Mouse (Mus musculus): ENCODE data around the gene Prdx5.

Prdx5 gene

DNA sequence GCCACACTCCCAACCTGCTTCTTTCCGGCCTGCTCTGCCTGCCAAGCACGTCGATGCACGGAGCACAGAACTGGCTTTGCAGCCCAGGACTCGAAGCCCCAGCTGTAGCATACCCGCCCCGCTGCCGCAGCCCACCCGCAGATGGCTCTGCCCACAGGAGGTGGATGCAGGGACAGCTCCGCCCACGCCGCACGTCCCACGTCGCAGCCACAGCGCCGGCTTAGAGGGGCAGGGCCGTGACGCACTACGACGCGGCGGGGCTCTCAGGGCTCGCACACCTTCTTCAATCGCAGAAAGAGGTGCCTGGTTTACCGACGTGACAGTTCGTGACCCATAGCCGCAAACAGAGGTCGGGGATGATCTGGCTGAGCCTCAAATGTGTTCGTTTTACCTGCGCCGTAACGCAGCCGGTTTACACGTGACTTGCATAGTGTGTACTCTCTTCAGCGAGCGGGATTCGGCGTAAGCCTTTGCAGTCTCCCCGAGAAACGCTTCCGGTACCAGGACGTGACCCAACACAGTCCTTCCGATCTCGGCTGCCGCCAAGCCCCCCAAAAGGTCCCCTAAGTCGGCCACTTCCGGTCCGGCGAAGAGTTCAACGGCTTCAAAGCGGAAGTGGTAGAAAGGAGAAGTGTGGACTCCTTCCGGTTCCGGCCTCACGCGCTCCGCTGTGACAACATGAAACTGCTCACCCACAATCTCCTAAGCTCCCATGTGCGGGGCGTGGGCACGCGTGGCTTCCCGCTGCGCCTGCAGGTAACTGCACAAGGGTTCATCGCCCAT lies at the start of gene Prdx5, which contains the start of gene Trmt112:
Gene Prdx5 (minus strand): TSS at position 600 of the 783 bp plus-strand sequence.
Gene Trmt112 (plus strand): TSS at position 192 of the 783 bp plus-strand sequence.
- DNase-seq, result peak; percentile 91 to 95

DNA sequence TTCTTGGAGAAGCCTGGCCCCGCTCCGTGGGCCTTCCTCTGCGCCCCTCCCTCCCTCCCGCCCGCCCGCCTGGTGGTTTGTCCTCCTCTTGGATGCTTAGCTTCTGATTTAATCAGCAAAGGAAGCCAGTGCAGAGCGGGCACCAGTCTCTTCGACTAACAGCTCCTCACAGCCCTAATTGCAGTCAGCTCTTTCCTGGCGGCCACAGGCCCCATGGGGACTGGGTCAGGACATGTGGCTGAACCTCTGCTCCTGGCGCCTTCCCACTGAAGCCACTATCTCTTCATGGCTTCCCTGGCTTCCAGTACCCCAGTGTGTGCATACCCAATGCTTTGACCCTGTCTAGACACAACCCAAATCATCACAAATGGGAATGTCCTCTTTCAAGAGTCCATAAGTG lies 46.6 kb upstream of the Prdx5 start:
- DNase-seq, result no peak

DNA sequence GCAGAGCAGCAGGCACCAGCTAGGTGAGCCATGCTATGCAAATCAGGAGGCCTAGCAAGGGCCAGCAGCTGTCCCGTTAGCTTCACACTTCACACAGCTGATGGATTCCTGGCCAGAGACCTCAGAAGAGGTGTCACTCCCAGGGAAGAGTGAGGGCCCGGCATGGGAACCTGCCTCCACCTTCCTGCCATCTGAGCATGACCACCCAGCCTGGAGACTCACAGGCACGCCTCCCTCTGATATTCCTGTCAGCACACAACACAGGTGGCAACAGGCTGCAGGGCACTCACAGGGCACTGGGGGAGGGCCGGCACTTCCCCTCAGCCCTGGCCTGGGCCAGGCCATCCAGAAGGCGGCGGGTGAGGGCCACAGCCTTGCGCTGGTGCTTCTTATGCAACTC lies 45.5 kb upstream of the Prdx5 start:
- DNase-seq, result no peak

DNA sequence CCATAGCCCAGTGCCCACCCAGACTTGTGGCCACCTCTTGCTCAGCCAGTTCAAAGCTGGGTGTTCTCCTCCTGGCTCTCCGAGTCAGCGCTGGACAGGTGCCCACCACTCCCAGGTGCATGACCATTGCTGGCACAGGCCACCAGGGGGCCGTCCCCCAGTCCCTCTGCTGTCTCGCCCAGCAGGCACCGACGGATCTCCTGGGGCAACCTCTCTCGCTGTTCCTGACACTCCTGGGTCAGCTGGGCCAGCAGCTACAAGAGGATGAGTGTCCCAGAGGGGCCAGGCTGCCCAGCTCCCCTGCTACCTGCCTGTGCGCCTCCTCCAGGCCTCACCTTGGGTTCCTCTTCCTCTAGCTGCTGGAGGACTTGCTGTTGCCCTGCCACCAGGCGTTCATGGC lies 44.1 kb upstream of the Prdx5 start:
- peak; percentile 81 to 87 for DNase-seq

DNA sequence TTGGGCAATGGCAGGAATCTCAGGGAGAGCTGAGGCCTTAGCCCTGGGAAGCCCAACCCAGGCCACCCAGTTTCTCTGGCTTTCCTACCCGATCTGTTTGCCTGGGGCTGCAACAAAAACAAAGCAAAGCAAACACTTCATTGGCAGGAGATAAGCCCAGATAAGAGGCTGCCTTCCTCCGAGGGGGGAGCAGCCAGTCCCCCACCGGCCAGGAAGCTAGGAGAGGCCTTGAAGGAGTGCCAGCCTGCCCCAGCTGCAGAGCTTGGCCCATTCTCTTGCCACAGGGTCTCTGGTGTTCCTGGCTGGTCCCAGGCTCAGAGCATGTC lies 42.8 kb upstream of the Prdx5 start:
- DNase-seq, result peak; percentile 89 to 93

DNA sequence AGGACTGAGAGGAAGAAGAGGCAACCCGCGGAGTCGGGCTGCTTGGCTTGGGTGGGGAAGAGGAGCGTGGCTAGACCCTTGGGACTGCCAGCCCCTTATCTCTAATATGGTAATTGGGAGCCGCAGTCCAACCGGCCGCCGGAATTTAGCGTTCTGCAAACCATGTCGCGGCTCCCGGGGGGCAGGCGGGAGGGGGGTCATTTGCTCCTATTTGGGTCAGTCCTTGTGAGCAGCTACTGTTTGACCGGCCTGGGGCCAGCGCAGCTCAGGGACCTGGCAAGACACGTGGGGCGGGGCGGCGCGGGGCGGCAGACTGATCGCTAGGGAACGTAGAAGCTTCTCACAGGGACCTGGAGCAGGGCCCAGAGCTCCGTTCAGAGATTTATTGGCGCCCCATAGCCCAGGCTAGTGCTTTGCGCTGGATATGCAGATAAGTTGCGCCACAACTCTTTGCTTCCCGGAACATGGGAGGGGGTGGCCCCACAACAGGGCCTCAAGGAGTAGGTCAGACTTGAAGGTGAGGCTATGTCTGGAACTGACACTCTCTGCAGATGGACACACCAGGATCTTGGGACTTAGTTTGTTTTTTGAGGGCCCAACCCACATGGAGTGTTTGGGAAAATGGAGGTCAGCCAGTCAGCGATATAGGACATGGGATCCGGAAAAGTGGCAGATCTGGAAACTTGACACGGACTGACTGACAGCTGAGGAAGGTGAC lies 42.2 kb upstream of the Prdx5 start:
- DNase-seq, result peak; percentile 85 to 88

DNA sequence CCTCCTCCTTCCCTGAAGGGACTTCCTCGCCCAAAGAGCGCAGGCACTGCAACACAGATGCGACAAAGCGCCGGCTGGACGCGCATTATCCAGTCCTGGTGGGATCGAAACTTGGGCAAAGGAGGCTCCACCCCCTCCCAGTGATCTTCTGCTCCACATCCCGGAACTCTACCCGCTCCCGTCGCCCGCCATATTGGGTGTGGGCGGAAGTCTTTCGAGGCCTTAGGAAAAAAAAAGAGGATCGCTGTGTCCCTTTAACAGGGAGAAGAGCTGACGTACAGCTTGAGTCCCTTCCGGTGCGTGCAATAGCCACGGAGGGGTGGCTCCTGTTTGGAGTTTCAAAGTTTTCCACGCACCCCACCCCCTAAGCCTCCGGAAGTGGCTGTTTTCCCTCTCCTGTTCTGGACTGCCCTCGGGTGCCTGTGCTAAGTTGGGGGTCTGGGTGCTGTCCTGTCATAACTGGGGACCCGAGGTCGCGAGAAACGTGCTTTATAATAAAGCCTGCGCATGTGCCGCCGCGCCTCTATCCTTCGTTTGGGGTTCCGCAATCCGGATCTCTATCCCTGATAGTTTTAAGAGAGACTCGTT lies 41.6 kb upstream of the Prdx5 start:
- DNase-seq, result peak; percentile 98

DNA sequence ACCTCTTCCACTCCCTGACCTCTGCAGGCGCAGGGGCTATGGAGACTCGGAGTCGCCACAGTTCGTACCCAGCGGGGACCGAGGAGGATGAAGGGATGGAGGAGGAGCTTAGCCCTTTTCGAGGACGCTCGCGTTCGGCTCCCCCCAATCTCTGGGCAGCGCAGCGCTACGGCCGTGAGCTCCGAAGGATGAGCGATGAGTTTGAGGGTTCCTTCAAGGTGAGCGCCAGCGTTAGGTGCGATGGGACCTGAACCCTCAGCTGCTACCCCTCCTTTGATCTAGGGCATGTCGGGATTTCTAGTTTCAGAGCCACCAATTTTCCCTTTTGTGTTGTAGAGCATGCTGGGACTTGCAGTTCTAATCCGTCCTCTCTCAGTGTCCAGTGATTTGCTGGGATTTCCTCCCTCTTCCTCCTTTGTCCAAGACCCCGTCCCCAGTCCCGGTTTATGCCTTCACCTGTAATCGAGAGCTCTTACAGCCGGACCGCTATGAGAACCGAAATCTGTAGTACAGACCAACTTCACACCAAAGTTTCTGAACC lies 40.8 kb upstream of the Prdx5 start:
- peak; percentile 47 to 48 for DNase-seq

DNA sequence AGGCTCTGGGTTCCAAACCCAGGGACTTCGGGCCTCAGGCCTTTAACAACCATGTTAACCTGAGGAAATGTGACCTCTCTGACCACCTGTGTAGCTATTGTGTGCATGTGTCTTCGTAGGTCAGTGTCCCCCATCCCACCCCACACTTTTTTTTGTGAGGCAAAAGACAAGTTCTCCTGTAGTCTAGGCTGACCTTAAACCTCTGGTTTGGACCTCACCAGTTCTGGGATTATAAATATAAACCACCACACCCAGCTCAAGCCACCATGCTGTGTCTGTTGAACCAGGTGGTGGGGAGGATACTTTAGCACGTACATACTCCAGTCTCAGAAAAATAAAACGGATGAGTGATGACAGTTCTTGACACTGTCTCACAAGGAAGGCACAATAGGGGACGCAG lies 40.0 kb upstream of the Prdx5 start:
- DNase-seq, result no peak

DNA sequence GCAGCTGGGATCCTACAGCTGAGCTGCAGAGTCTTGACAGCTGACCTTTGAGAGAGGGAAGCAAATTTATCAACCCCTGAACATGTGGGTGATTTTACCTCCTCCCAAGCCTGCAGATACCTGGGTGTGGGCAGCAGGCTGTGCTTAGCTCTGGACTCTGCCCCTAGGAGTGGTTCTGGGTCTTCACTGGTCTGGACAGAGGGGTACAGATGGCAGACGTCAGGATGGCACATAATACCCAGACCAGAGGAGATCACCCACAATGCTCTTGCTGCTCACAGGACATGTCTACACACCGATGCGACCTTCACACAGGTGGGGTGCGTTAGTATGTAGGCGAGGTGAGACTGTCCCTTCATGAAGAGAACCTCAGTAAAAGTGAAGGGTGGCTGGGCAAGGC lies 39.6 kb upstream of the Prdx5 start:
- no peak for DNase-seq

DNA sequence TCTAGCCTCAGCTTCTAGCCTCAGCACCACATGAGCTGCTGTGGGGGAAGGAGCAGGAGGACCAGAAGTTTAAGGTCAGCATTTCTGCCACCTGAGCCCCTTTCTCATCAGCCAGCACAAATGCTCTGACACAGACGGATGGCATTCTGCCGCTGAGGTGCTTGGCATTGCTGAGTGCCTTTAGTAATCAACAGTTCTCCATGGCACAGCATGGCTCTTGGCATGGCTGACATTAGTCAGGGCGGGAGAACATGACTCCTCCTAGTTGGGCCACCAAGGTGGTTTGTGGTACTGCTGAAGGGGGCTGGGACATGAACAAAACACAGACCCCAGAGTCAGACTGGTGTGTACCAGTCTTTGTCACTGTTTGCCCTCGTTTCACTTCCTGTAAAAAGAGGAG lies 38.3 kb upstream of the Prdx5 start:
- DNase-seq, result no peak

DNA sequence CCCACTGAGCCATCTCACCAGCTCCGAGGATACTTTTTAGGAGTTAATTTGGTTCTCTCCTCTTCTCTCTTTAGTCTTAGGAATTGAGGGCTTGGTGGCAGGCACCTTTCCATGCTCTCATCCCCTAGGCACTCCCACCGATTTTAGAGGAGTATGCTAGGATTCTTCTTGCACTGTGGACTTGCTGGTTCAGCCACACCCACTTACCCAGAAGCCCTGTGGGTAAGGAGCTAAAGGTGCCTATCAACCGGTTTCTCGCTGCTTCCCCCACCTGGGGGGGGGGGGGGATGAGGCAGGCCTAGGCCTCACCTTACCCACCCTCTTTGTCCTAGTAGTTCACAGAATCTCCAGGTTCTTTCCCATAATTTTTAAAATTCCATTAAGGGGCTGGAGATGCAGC lies 37.8 kb upstream of the Prdx5 start:
- DNase-seq, result no peak

DNA sequence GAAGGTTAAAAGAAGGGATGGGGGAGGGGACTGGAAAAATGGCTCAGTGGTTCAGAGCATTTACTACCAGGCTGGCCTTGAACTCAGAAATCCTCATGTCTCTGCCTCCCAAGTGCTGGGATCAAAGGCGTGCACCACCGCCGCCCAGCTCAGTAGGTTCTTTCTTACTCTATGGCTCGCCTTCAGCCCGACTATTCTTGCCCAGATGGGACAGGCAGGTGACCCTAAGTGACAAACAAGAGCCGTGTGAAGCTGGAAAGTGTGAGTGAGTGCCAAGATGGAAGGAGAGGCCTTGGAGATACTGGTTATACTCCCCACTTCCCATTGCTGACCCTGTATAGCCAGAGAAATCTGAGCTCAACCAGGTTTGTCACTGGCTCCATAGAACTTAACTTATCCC lies 33.8 kb upstream of the Prdx5 start:
- no peak for DNase-seq

DNA sequence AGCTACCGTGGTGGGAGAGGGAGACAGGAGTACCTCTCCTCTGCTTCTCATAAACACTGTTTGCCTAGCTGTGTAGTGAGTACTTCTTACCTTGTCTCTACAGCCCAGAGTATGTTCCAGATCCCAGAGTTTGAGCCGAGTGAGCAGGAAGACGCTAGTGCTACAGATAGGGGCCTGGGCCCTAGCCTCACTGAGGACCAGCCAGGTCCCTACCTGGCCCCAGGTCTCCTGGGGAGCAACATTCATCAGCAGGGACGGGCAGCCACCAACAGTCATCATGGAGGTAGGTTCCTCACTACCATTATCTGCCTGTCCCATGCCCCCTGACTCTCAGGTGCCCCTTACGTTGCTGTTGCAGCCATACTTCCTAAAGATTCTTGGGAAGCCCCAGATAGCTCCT lies 32.9 kb upstream of the Prdx5 start:
- DNase-seq, result no peak

DNA sequence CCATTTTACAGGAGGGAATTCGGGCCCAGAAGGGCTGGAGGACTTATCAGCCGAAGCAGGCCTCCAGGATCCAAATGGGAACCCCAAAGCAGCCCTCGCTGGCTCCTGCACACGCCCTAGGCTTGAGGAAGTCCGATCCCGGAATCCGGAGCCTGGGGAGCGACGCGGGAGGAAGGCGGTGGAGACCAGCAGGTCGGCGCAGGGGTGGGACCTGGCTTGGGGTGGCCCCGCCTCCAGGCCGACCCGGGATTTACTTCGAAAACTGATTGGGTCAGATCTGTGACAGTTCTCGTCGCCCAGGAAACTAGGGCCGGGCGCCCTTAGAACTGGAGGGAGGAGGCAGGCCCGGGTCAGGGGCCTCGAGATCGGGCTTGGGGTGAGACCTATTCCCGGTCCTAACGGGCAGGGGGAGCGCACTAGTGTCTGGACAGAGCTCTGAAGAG lies 32.4 kb upstream of the Prdx5 start, which contains the start of gene Gpr137:
Gene Gpr137 (minus strand): TSS at position 232 of the 443 bp plus-strand sequence.
- DNase-seq, result peak; percentile 98 to 99

DNA sequence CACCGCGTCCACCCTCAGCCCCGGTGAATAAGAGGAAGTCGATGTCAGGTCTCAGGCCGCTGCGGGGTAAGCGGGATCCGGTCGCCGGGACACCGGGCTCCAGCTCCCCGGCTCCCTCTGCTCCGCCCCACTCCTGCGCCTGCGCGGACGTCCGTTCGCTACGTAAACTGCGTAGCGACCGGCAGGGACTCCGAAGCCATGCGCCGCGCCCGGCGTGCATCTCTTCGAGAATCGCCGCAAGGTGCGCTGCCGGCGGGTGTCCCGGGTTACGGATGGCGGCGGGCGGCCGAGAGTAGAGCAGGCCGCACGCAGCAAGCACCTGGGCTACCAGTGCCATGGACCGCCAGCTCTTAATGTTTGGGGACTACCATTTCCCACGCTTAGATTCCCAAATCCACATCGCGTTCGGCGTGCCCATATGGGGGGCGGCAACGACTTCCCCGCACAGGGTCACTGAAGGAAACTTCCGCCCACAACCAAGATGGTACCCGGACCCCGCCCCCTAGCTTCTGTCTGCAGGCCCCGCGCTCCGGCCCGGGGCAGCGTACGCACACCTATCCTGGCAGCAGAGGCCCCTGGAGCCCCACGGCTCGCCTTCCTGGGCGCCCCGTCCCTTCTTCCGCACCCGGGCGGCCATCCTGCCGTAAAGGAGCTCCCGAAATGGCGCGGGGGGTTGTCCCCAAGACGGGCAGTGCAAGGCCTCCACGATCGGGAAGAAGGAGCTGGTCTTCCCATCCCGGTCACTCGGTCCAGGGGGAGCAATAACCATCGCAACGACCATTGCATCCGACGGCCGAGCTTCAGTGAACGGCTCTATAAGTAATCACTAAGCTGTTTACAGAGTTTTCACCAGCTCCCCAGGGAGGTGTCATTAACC lies 31.7 kb upstream of the Prdx5 start, which contains the start of gene Bad:
Gene Bad (plus strand): TSS at position 490 of the 877 bp plus-strand sequence.
- peak; percentile 91 to 94 for DNase-seq

DNA sequence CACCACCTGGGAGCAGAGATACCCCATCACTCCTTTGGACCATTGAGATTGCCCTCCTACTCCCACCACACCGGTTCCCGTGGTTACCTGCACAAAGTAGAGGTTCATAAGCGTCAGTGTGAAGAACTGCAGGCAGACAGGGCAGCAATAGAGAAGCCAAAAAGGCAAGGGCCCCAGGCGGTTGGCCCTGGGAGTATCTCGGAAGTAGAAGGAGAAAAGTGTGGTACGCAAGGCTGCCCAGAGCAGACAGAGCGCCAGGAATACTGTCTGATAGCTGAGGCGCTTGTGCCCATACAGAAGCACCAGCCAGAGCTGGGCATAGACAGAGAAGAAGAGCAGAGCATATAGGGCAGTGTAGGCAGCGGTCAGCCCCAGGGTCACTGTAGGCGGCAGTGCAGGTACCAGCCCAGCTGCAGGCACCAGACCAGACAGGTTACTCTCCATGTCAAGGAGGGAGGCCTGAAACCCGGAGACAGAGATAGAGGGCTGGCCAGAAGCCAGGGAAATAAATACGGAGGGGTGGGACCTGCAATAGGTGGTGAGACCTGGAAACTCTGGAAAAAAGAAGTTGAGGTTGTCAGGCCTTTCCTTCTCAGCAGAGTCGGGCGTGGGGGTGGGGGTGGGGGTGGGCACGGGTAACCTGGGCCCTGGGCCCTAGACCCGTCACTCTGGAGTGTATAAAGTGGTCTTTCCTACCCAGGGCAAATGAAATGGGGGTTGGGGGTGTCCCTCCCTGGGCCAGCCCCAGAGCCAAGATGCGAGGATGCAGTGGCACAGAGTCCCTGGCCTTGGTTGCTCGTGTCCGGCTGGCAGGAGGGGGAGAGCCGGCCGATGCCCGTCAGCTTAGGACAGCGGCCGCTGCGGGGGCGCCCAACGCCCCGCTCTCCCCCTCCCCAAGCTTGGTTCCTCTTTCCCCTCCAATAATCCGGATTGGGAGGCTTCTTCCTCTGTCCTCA lies 30.8 kb upstream of the Prdx5 start:
- DNase-seq, result no peak

DNA sequence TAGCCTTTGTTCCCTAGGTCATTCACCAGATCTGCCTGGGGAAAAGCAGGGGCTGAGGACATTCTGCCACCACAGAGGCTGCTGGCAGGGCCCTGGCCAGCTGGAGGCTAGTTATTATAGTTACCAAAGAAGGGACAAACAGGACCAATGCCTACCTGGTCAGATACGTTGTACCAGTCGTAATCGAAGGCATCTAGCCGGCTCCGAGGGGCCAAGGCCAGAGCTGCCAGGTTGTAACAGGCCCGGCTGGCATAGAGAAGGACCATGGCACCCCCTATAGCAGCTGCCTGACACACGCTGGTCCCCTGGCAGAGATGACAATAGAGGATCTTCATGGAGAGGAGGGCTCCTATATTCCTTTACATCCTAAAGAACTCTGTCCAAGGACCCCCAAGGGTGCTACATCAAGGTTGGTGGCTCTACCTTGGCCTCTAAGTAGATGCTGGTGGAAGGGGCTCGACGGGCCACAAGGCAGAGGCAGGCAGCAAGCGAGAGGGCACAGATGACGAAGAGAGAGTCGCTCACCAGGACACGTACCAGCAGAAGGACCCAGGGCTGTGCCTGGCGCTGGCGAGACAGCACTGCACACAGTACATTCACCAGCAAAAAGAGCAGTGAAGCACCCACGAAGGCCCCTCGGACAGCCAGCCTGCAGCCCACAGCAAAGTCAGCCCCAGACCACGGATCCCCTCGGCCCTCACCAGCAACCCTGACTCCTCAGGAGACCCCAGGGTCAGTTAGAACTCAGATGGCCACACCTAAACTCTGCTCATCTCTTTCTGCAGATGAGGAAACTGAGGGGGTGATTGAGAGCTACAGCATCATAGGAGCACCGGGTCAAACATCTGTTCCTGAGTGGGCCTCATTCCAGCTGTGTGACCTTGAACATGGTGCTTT lies 29.4 kb upstream of the Prdx5 start:
- DNase-seq, result no peak

DNA sequence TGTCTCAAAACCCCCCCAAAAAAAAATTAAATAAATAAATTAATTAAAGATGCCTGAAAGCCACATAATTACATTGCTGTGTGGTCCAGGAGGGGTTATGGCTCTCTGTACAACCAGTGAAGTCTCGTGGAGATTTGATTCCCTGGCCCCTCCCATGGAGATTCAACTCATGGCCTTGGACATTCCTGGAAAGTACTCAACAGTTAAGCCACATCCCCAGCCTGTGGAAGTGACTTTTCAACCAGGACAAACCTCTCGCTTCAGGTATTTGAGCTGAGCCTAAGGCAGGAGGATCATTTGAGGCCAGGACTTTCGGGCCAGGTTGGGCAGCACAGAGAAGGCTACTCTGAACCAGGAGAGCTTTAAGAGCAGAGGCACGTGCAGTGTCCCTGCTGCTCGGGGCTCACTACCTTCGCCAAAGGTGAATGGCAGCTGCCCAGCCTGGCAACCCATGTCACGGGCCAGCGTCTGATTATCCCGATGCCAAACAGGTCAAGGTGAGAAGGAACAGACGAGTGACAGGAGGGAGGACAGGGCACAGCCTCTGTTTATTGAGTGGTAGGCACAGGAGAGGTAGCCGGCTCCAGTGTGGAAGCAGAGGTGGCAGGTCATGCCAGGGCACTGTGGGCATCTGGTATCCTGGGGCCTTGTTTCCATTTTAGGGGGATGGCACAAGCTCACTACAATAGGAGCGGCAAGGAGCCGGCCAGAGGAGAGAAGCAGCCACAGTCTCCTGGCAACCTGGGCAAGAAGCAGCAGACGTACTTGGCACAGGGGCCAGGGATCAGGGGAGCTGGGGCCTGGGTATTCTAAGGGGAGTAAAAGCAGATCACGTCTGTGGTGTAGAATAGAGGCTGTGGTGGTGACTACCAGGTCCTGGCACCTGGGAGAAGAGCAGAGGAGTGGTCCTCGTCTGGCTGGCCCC lies 27.9 kb upstream of the Prdx5 start:
- no peak for DNase-seq
